Mouse (Mus musculus): ENCODE data around the gene Cops9. TPM values are rescaled to one million over a fixed set of nuclear protein-coding genes. Genes with fewer than 3 reads are reported as not detected.

The Cops9 gene
- total and polyA plus RNA-seq, 3 experiments, result 168 to 209 (median 185) TPM

DNA sequence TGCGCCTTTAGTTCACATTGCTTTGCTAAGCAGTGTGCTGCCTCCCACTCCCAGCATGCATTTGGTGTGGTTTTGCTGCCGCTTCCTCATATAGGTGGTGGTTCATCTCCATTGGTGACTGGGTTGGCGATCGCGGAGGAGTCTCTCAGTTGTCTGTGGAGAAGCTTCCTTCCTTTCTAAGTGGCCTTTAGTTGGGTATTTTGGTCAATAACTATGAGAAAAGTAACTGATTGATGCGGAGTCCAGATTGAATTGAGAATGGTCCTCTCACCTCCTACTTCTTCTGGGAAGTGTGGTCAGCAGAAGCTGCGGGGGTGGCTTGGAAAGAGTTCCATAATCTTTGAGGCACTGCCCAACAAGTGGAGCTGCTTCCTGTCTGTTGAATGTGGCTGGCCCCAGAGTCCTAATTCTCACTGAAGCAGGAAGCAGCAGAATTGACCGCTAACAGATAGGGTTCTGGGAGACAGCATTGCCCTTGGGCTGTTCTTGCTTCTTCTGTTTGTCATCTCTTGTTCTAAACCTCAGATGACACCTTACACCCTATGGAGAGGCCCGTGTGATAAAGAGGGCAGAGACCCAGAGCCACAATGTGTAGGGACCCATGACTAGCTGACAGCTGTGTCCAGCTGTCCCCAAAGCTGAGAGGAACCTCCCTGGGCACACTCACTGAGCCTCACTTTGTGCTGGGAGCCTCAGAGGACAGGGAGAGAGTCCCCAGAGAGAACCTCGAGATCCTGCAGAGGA, 34.3 kb upstream of the Cops9 start:
- no peak for DNase-seq (ENCODE audit: extremely low read depth)
- no peaks in the 10 kb centered on the region for H3K36me3 ChIP-seq (replicated peaks in 1 of 2; ENCODE audit: control insufficient read depth in 1 of 2, insufficient read depth in 1 of 2, low read length in 1 of 2)
- H3K27me3 ChIP-seq (replicated peaks), result peaks cover 87% of the 10 kb centered on the region
- H3K9ac ChIP-seq (ENCODE audit: insufficient read depth, low read depth), result no peak overlapping the region
- TF ChIP-seq ZC3H11A (IDR thresholded peaks at IDR 0.05; ENCODE audit: low read depth, low read length) (no peak), ELF1 (IDR thresholded peaks at IDR 0.05; ENCODE audit: low read depth, low read length) (0 out of 2 replicates have a peak, but pooled peaks have one; percentile 2)
- H3K4me3 ChIP-seq (replicated peaks in 1 of 3; ENCODE audit: low read depth in 2 of 3, low read length in 2 of 3, poor library complexity in 1 of 3), result no peak overlapping the region
- dilution Hi-C loops (cut with MboI; ENCODE audit: extremely low pct_ligation_motif_present, extremely low pct_unique_long_range_greater_than_20kb, low sequenced_read_pairs) (no loop called here), in situ Hi-C loops (cut with MboI; ENCODE audit: low pct_ligation_motif_present, low pct_unique_long_range_greater_than_20kb, low sequenced_read_pairs) (no loop called here)
- H3K4me2 ChIP-seq (ENCODE audit: insufficient read depth, low read depth, poor library complexity, severe bottlenecking), result no peak overlapping the region
- H3K9me3 ChIP-seq (replicated peaks; ENCODE audit: low read length), result no peaks in the 10 kb centered on the region
- H3K27ac ChIP-seq (ENCODE audit: insufficient read depth, low read depth), result no peak overlapping the region
- H3K79me2 ChIP-seq (replicated peaks; ENCODE audit: control insufficient read depth, extremely low read depth, insufficient read depth, poor library complexity, severe bottlenecking), result no peaks in the 10 kb centered on the region
- H3K4me1 ChIP-seq (ENCODE audit: control insufficient read depth in 1 of 2, insufficient read depth in 2 of 2), result peaks cover 0 to 7% of the 10 kb centered on the region in 2 experiments; a peak in 2 of 4 replicates

DNA sequence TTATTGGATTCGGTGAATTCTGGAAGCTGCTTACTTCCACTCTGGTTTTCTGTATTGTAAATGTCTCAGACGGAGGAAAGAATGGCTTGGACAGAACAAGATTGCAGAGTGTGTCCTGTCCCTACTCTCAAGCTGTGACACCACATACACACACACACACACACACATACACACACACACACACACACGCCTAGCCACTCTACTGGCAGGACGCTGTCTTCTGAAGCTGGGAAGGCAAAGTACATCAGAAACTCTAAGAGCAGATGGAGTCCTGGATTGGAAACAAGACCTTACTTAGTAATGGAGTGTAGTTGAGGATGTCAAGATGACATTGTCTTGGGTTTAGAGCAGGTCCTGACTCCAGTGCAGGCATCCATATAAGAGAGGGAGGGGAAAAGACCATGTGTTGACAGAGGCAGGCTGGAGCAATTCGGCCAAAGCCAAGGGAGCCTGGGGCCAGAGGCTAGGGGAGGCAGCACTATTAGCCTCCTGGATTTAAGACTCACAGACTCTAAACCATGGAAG, 31.5 kb upstream of the Cops9 start:
- Histone ChIP-seq H3K9ac (ENCODE audit: insufficient read depth, low read depth) (no peak overlapping the region), H3K27ac (ENCODE audit: insufficient read depth, low read depth) (no peak overlapping the region), H3K4me3 (replicated peaks in 1 of 3; ENCODE audit: low read depth in 2 of 3, low read length in 2 of 3, poor library complexity in 1 of 3) (no peak overlapping the region), H3K79me2 (replicated peaks; ENCODE audit: control insufficient read depth, extremely low read depth, insufficient read depth, poor library complexity, severe bottlenecking) (no peaks in the 10 kb centered on the region), H3K4me2 (ENCODE audit: insufficient read depth, low read depth, poor library complexity, severe bottlenecking) (no peak overlapping the region), H3K27me3 (replicated peaks) (peaks cover 95% of the 10 kb centered on the region), H3K4me1 (ENCODE audit: control insufficient read depth in 1 of 2, insufficient read depth in 2 of 2) (peaks cover 0 to 3% of the 10 kb centered on the region in 2 experiments; a peak in 1 of 4 replicates), H3K36me3 (replicated peaks in 1 of 2; ENCODE audit: control insufficient read depth in 1 of 2, insufficient read depth in 1 of 2, low read length in 1 of 2) (no peaks in the 10 kb centered on the region), H3K9me3 (replicated peaks; ENCODE audit: low read length) (no peaks in the 10 kb centered on the region)
- no peak for DNase-seq (ENCODE audit: extremely low read depth)
- in situ Hi-C loops (cut with MboI; ENCODE audit: low pct_ligation_motif_present, low pct_unique_long_range_greater_than_20kb, low sequenced_read_pairs), result no loop called here
- TF ChIP-seq CHD2 (IDR thresholded peaks at IDR 0.05; ENCODE audit: low read length), result no peak
- no peak for TF ChIP-seq E2F4 (IDR thresholded peaks at IDR 0.05; ENCODE audit: insufficient replicate concordance, low read depth, low read length)
- no peak for TF ChIP-seq ZNF384 (IDR thresholded peaks at IDR 0.05; ENCODE audit: low read depth, low read length)
- no peak for TF ChIP-seq UBTF (IDR thresholded peaks at IDR 0.05; ENCODE audit: low read depth, low read length)
- no peak for TF ChIP-seq SMC3 (IDR thresholded peaks at IDR 0.05; ENCODE audit: low read depth, low read length)
- TF ChIP-seq GABPA (IDR thresholded peaks at IDR 0.05; ENCODE audit: insufficient replicate concordance, low read depth, low read length), result no peak
- TF ChIP-seq HCFC1 (IDR thresholded peaks at IDR 0.05; ENCODE audit: low read depth, low read length), result no peak
- no peak for TF ChIP-seq MXI1 (IDR thresholded peaks at IDR 0.05; ENCODE audit: low read depth, low read length)
- no peak for TF ChIP-seq SIN3A (IDR thresholded peaks at IDR 0.05; ENCODE audit: low read length)
- no peak for TF ChIP-seq BHLHE40 (IDR thresholded peaks at IDR 0.05; ENCODE audit: low read depth, low read length)
- TF ChIP-seq ZKSCAN1 (IDR thresholded peaks at IDR 0.05; ENCODE audit: borderline replicate concordance, low read depth, low read length), result no peak
- dilution Hi-C loops (cut with MboI; ENCODE audit: extremely low pct_ligation_motif_present, extremely low pct_unique_long_range_greater_than_20kb, low sequenced_read_pairs), result no loop called here

Measured in CH12.LX (cell line).